Mouse (Mus musculus) heart, embryonic 11.5 days (tissue): ENCODE data around the gene Yod1. TPM values are rescaled to one million over a fixed set of nuclear protein-coding genes. Genes with fewer than 3 reads are reported as not detected.

Source experiments
- ATAC-seq: fragments of 200-750 bp; cut with Nextera tagmentation; replicated peaks from 2 replicates; pipeline ENCODE4 v1.8.0; 2017; ENCODE audit warnings: moderate library complexity; ENCODE audit not compliant: insufficient number of reproducible peaks, low FRiP score, low TSS enrichment
- H3K27ac ChIP-seq: fragments of 300-500 bp; sonication (generic); 2 replicates; pipeline ENCODE4 v1.5.1; 2014; ENCODE audit warnings: mild to moderate bottlenecking, low read depth, low read length
- H3K27me3 ChIP-seq: fragments of 300-500 bp; sonication (generic); 2 replicates; pipeline ENCODE4 v1.6.1; 2014; ENCODE audit warnings: mild to moderate bottlenecking, low read length, mixed read lengths; ENCODE audit not compliant: control insufficient read depth, insufficient read depth
- H3K36me3 ChIP-seq: fragments of 300-500 bp; sonication (generic); 2 replicates; pipeline ENCODE4 v1.6.1; 2014; ENCODE audit warnings: mild to moderate bottlenecking, low read length, moderate library complexity, mixed read lengths; ENCODE audit not compliant: control insufficient read depth, insufficient read depth
- H3K4me1 ChIP-seq: fragments of 300-500 bp; sonication (generic); 2 replicates; pipeline ENCODE4 v1.6.1; 2014; ENCODE audit warnings: low read length; ENCODE audit not compliant: control insufficient read depth, insufficient read depth
- H3K4me2 ChIP-seq: fragments of 300-500 bp; sonication (generic); 2 replicates; pipeline ENCODE4 v1.6.1; 2014; ENCODE audit warnings: mild to moderate bottlenecking, moderate library complexity
- H3K4me3 ChIP-seq: fragments of 300-500 bp; sonication (generic); 2 replicates; pipeline ENCODE4 v1.5.1; 2014; ENCODE audit warnings: low read depth, low read length
- H3K9ac ChIP-seq: fragments of 300-500 bp; sonication (generic); 2 replicates; pipeline ENCODE4 v1.6.1; 2014; ENCODE audit warnings: mild to moderate bottlenecking, low read depth, low read length, moderate library complexity
- H3K9me3 ChIP-seq: fragments of 300-500 bp; sonication (generic); replicated peaks from 2 replicates; pipeline ENCODE4 v1.6.1; 2016; ENCODE audit warnings: low read length; ENCODE audit not compliant: control insufficient read depth
- WGBS: fragments of 180-500 bp; shearing (Covaris S2); extraction: QIAGEN DNeasy Blood & Tissue Kit; methylation state at CpG from one replicate; pipeline ENCODE4 v1.1.7; 2014; ENCODE audit not compliant: insufficient replicate concordance; 5-methylcytosine and 5-hydroxymethylcytosine counted together
- polyA plus RNA-seq: library from polyadenylated mRNA; unstranded; fragments of >200 nt; fragmentation: Nextera tagmentation; extraction: Ambion mirVana; gene quantifications from 2 replicates; pipeline ENCODE4 v1.2.1, GENCODE M21; 2014

Yod1 gene
- polyA plus RNA-seq, result 6.5 and 11.1 TPM in 2 replicates

DNA sequence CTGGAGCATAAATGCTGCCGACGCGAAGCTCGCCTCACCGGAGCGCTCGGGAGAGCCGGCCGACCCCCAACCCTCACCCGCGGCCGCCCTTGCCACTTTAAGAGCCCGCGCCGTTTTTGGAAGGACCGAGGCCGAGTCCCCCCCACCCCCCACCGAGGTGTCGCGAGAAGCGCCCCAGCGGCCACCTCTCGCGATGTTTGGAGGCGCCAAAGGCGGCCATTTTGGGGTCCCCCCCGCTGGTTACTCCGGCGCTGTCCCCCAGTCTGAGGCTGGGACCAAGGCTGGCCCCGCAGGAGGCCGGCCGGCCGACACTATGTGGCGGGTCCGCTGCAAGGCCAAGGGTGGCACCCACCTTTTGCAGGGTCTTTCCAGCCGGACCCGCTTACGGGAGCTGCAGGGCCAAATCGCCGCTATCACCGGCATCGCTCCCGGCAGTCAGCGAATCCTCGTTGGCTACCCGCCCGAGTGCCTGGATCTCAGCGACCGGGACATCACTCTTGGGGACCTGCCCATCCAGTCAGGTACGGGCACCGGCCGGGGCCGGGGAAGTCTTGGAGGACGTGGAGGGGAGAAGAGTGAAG, at the start of gene Yod1:
Gene Yod1, plus strand, starts transcription at position 37 of the 581 bp plus-strand sequence.
- peak; percentile 78 for ATAC-seq
- Histone ChIP-seq H3K4me3 (peak within 1 kb of the TSS; percentile 98), H3K4me1 (no peaks in the 10 kb centered on the region)

DNA sequence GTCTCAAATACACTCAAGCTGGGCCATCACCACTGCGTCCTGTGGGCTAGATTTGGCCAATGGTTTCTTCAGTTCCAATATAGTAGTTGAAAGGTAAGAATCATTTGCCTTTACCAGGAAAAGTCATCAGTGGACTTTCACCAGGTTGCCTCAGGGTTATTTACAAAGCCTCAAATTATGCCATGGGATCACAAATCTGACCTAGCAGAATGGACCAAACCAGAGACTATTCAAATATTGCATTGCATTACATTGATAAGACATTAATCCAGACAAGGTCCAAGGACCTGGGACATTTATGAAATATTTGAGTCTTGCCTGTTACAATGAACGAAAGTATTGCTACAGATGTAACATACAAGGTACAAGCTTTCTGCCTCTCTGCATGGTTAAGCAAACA, 38.6 kb upstream of the Yod1 start:
- ATAC-seq, result no peak
- Histone ChIP-seq H3K27ac (no peak overlapping the region), H3K4me1 (no peaks in the 10 kb centered on the region), H3K4me2 (no peak overlapping the region), H3K36me3 (no peaks in the 10 kb centered on the region), H3K4me3 (no peak overlapping the region), H3K9me3 (no peaks in the 10 kb centered on the region), H3K27me3 (no peaks in the 10 kb centered on the region), H3K9ac (no peak overlapping the region)
- 73% methylated on average over 2 of the region's 2 CpGs for WGBS

More for the DNA sequence above, at the start of gene Yod1:
- WGBS, result under 1% methylated on average over 54 of the region's 54 CpGs
- H3K27ac ChIP-seq, result peak within 1 kb of the TSS; percentile 87
- H3K27me3 ChIP-seq, result no peaks in the 10 kb centered on the region; the same call in 1 of the 2 replicates
- peak within 1 kb of the TSS; percentile 99 for H3K4me2 ChIP-seq
- no peaks in the 10 kb centered on the region for H3K36me3 ChIP-seq
- no peaks in the 10 kb centered on the region for H3K9me3 ChIP-seq
- H3K9ac ChIP-seq, result peak within 1 kb of the TSS; percentile 96

DNA sequence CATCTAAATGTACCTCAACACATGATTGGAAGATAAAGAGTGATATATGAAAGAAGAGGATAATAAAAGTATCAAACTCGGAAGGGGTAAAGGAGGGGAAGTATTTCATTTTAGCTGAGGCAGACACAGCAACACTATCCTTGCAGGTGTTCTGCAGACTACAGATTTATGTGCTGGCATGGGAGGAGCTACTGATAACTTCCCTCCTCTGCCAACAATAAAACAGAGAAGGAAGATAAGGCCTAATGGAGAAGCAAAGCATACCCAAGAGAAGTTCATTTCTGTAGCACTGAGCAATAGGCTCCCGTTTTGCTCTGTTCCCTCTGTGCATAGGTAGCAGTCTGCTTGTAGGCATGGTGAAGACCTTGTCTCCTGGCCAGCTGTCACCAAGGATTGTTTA, 36.1 kb upstream of the Yod1 start:
- no peak for ATAC-seq
- H3K27me3 ChIP-seq, result no peaks in the 10 kb centered on the region
- H3K4me3 ChIP-seq, result no peak overlapping the region
- H3K36me3 ChIP-seq, result no peaks in the 10 kb centered on the region
- no peak overlapping the region for H3K4me2 ChIP-seq
- no peaks in the 10 kb centered on the region for H3K9me3 ChIP-seq
- no peak overlapping the region for H3K27ac ChIP-seq
- H3K4me1 ChIP-seq, result no peaks in the 10 kb centered on the region
- 65% methylated on average over 2 of the region's 2 CpGs for WGBS
- no peak overlapping the region for H3K9ac ChIP-seq

DNA sequence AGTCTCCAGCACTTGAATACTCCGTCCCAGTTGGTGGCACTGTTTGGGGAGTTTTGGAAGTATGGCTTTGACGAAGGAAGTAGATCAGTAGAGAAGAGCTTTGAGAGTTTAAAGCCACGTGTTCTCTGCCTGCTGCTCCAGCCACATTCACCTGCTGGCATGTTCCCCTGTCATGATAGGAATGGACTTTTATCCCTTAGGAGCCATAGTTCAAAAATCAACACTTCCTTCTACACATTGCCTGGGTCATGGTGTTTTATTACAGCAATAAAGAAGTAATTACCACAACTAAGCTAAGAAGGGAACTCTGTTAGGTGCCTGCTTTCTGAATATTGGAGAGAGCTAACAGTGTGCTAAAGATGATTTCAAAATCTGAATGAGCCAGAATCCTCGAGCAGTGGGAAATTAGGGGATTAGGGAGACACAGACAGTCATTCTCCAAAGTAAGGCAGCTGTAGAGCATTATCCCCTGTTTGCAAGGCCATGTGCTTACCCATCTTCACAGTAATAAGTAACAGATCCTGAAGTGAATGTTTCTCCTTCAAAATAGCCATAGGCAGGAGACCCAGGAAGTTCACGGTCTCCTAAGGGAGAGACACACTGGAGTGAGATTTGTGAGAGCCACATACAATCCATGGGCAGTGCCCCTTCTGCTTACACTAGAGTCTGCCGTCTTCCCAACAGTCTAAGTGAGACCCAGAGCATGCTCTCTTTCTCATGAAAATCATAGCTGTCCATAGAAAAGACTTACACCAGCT, 35.3 kb upstream of the Yod1 start:
- H3K4me2 ChIP-seq, result no peak overlapping the region
- H3K27ac ChIP-seq, result no peak overlapping the region
- WGBS, result 79% methylated on average over 6 of the region's 6 CpGs

DNA sequence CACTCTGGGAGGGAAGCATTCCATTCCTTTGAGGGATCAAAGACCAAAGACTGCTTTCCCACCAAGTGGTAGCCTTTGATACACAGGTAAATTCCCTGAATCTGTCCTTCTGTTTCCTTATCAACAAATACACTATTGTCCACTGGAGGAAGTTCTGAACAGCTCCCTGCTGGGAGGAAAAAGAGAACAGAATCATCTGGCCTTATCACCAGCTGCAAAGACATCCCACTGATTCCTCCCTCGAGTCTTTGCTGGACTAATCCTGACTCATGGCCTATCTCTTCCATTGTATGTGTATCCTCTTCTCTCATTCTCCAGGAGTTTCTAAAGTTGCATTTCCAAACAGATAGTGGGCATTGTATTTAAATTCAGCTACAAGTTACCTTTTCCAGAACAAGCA, 33.2 kb upstream of the Yod1 start:
- no peak overlapping the region for H3K27ac ChIP-seq
- H3K9me3 ChIP-seq, result no peaks in the 10 kb centered on the region
- no peaks in the 10 kb centered on the region for H3K4me1 ChIP-seq
- H3K27me3 ChIP-seq, result no peaks in the 10 kb centered on the region
- WGBS, result 19% methylated on average over 1 of the region's 1 CpGs
- H3K9ac ChIP-seq, result no peak overlapping the region
- no peak for ATAC-seq
- no peaks in the 10 kb centered on the region for H3K36me3 ChIP-seq
- no peak overlapping the region for H3K4me3 ChIP-seq
- no peak overlapping the region for H3K4me2 ChIP-seq

More for the DNA sequence above, 35.3 kb upstream of the Yod1 start:
- Histone ChIP-seq H3K4me1 (no peaks in the 10 kb centered on the region), H3K4me3 (no peak overlapping the region), H3K36me3 (no peaks in the 10 kb centered on the region), H3K9me3 (no peaks in the 10 kb centered on the region), H3K27me3 (no peaks in the 10 kb centered on the region), H3K9ac (no peak overlapping the region)
- ATAC-seq, result no peak

DNA sequence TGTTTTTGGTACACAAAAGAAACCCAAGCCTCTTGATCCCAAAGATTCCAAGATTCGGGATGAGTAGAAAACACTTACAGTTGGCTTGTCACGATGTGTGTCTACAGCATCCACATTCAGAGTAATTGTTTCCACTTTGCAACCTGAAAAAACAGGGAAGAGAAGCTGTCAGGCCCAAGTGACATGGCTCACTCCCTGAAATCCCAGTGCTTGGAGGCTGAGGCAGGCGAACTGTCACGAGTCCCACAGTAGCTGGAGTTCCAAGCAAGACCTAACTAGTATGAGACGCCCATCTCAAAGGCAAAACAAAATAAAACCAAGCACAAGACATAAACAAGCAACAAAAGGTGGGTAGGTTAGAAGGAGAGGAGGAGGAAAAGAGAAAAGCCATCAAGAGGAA, 18.5 kb upstream of the Yod1 start:
- H3K36me3 ChIP-seq, result peaks cover 13% of the 10 kb centered on the region
- no peak overlapping the region for H3K27ac ChIP-seq
- ATAC-seq, result no peak
- no peak overlapping the region for H3K4me3 ChIP-seq
- H3K9me3 ChIP-seq, result no peaks in the 10 kb centered on the region
- no peak overlapping the region for H3K9ac ChIP-seq
- H3K27me3 ChIP-seq, result no peaks in the 10 kb centered on the region
- H3K4me1 ChIP-seq, result no peaks in the 10 kb centered on the region
- WGBS, result 87% methylated on average over 5 of the region's 5 CpGs
- H3K4me2 ChIP-seq, result no peak overlapping the region

DNA sequence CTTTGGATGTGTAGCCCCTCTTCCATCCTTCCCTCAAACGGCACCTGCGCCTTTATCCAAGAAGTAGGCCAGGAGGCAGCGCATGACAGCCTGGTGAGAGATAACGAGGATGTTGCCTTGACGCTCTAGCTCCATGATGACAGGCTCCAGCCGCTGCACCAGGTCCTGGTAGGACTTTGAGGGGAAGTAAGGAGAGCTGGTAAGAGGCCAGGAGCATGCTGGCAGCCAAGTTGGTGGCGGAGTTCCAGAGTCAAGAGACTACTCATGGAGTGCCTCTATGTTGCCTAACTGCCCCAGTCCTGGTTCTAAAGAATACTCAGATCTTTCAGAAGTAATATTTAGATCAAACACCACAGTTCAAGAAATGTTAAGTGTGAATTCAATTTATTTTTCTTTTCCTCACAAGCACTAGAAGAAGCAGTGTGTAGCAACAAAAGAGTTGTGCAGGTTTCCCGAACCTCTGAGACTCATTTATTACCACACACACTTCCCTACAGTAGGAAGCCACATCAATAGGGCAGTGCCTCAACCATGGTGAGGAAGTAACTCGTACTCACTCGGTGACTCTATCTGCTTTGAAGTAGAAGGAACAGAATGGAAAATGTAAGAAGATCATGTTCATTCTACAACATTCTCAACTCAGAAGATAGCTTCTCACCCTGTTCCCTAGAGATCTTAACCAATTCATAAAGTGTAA, 17.0 kb upstream of the Yod1 start:
- Histone ChIP-seq H3K27me3 (no peaks in the 10 kb centered on the region), H3K4me1 (no peaks in the 10 kb centered on the region), H3K4me2 (no peak overlapping the region), H3K27ac (no peak overlapping the region), H3K4me3 (no peak overlapping the region), H3K36me3 (peaks cover 13% of the 10 kb centered on the region), H3K9ac (no peak overlapping the region), H3K9me3 (no peaks in the 10 kb centered on the region)
- no peak for ATAC-seq
- WGBS, result 86% methylated on average over 10 of the region's 10 CpGs

DNA sequence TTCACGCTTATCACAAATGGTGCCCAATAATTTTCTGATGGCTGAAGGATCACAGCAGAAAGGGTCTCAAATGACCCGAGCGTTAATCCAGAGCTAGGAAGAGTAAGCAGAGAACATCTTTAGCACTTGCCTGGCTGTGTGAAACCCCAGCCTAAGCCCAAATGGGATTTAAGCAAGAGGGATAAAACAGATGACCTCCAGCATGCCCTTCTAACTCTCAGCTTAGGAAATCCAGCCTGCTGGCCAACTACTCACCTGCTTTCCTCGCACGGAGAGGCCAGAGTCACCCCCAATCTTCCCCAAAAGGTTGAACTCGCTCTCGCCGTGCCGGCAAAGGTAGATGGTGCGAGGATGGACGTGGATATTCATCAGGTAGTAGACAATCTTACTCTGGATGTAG, 15.2 kb upstream of the Yod1 start:
- WGBS, result 94% methylated on average over 11 of the region's 11 CpGs
- no peak overlapping the region for H3K4me3 ChIP-seq
- no peaks in the 10 kb centered on the region for H3K27me3 ChIP-seq
- H3K4me1 ChIP-seq, result no peaks in the 10 kb centered on the region
- no peaks in the 10 kb centered on the region for H3K9me3 ChIP-seq
- no peak for ATAC-seq
- H3K36me3 ChIP-seq, result peaks cover 18% of the 10 kb centered on the region
- no peak overlapping the region for H3K4me2 ChIP-seq
- H3K9ac ChIP-seq, result no peak overlapping the region
- no peak overlapping the region for H3K27ac ChIP-seq
